Mouse (Mus musculus) liver, embryonic 13.5 days (tissue): Measurements from ENCODE around the gene Tspan13. TPM values are rescaled to one million over a fixed set of nuclear protein-coding genes. Genes with fewer than 3 reads are reported as not detected.
A peak's percentile ranks its signal among the peaks of the same experiment; 100 is the strongest.

ENCODE experiments used
- ATAC-seq: fragments of 200-750 bp; cut with Nextera tagmentation; 2 replicates; pipeline ENCODE4 v1.8.0; 2017; ENCODE audit warnings: low read depth, mild to moderate bottlenecking, moderate number of reproducible peaks, moderate library complexity
- DNase-seq: peaks from one replicate; pipeline ENCODE4 v3.0.0; 2022
- H3K27ac ChIP-seq: fragments of 300-500 bp; sonication (generic); 2 replicates; pipeline ENCODE4 v1.5.1; 2015; ENCODE audit warnings: moderate library complexity, mild to moderate bottlenecking, inconsistent platforms
- H3K27me3 ChIP-seq: fragments of 300-500 bp; sonication (generic); 2 replicates; pipeline ENCODE4 v1.6.1; 2015; ENCODE audit warnings: mild to moderate bottlenecking, inconsistent platforms
- H3K36me3 ChIP-seq: fragments of 300-500 bp; sonication (generic); 2 replicates; pipeline ENCODE4 v1.6.1; 2015; ENCODE audit warnings: mild to moderate bottlenecking, inconsistent platforms
- H3K4me1 ChIP-seq: fragments of 300-500 bp; sonication (generic); replicated peaks from 2 replicates; pipeline ENCODE4 v1.6.1; 2015; ENCODE audit warnings: inconsistent platforms
- H3K4me2 ChIP-seq: fragments of 300-500 bp; sonication (generic); 2 replicates; pipeline ENCODE4 v1.6.1; 2015; ENCODE audit warnings: inconsistent platforms, mild to moderate bottlenecking, moderate library complexity
- H3K4me3 ChIP-seq: fragments of 300-500 bp; sonication (generic); replicated peaks from 2 replicates; pipeline ENCODE4 v1.5.1; 2015; ENCODE audit warnings: mild to moderate bottlenecking, inconsistent platforms
- H3K9ac ChIP-seq: fragments of 300-500 bp; sonication (generic); 2 replicates; pipeline ENCODE4 v1.6.1; 2015; ENCODE audit warnings: mild to moderate bottlenecking, inconsistent platforms
- H3K9me3 ChIP-seq: fragments of 300-500 bp; sonication (generic); replicated peaks from 2 replicates; pipeline ENCODE4 v1.6.1; 2016; ENCODE audit warnings: inconsistent platforms
- WGBS: fragments of 180-500 bp; shearing (Covaris S2); methylation state at CpG from one replicate; pipeline ENCODE4 v1.1.7; 2015; ENCODE audit not compliant: insufficient replicate concordance; 5-methylcytosine and 5-hydroxymethylcytosine counted together
- polyA plus RNA-seq: library from polyadenylated mRNA; unstranded; fragments of >200 nt; fragmentation: Nextera tagmentation; extraction: Ambion mirVana; gene quantifications from 2 replicates; pipeline ENCODE4 v1.2.1, GENCODE M21; 2015

The Tspan13 gene
- polyA plus RNA-seq, 1 experiment from 2014 or later = 21.8 TPM

GRCm38 (mm10) chr12:35966768-35967141 lies 75.5 kb downstream of the Tspan13 start:
- H3K4me3 ChIP-seq = no peak overlapping the region
- H3K9ac ChIP-seq = no peak overlapping the region
- no peaks in the 10 kb centered on the region for H3K27me3 ChIP-seq
- H3K9me3 ChIP-seq = no peaks in the 10 kb centered on the region
- no peak overlapping the region for H3K27ac ChIP-seq
- DNase-seq (no peak), ATAC-seq (no peak)
- WGBS = 56% methylated on average over 7 of the region's 7 CpGs
- H3K4me2 ChIP-seq = no peak overlapping the region
- peaks cover 12% of the 10 kb centered on the region for H3K4me1 ChIP-seq
- H3K36me3 ChIP-seq = no peaks in the 10 kb centered on the region

- H3K27ac ChIP-seq = no peak overlapping the region
- H3K4me1 ChIP-seq = peaks cover 12% of the 10 kb centered on the region
- peak; percentile 77 for ATAC-seq
- H3K36me3 ChIP-seq = no peaks in the 10 kb centered on the region
- H3K4me2 ChIP-seq = peak overlapping the region; percentile 33
- 37% methylated on average over 7 of the region's 7 CpGs for WGBS
- DNase-seq = peak; percentile 7
- H3K9me3 ChIP-seq = no peaks in the 10 kb centered on the region
- H3K27me3 ChIP-seq = no peaks in the 10 kb centered on the region
- no peak overlapping the region for H3K9ac ChIP-seq
- no peak overlapping the region for H3K4me3 ChIP-seq
Observed at GRCm38 (mm10) chr12:35966098-35966767, 76.1 kb downstream of the Tspan13 start.

Other genes starting within 250 kb of the Tspan13 start
- not detected in 2 replicates for gene Agr3, start 116.9 kb downstream of the Tspan13 start, polyA plus RNA-seq
- gene Agr2, start 49.6 kb downstream of the Tspan13 start, polyA plus RNA-seq = 0.43 and 1.3 TPM in 2 replicates
- 11.3 and 13.5 TPM in 2 replicates for gene Ankmy2, start 114.6 kb upstream of the Tspan13 start, polyA plus RNA-seq
- gene Bzw2, start 115.6 kb upstream of the Tspan13 start, polyA plus RNA-seq = 76.7 and 93.1 TPM in 2 replicates
- not detected in 2 replicates for gene Lrrc72, start 210.9 kb upstream of the Tspan13 start, polyA plus RNA-seq